Mouse (Mus musculus) embryo, embryonic 10 days (tissue): ENCODE measurements around the gene Hsbp1.

ENCODE experiments used
- DNase-seq: peaks from one replicate; pipeline ENCODE4 v3.0.0-alpha.2; 2015; ENCODE audit warnings: low spot score

The Hsbp1 gene

DNA sequence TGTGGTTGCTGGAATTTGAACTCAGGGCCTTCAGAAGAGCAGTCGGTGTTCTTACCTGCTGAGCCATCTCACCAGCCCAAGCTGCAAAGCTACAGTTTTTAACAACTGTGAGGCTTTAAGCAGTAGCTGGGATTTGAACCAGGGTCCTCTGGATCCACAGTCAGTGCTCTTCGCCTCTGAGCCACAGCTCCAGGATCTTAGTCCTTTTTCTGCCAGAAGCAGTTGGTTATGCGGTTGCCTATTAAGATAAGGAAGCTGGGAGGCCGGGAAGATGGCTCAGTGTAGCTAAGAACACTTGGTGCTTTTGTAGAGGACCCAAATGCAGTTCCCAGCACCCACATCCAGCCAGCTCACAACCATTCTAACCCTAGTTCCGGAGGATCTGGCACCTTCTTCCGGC is 42.7 kb downstream of the Hsbp1 start:
- no peak for DNase-seq

DNA sequence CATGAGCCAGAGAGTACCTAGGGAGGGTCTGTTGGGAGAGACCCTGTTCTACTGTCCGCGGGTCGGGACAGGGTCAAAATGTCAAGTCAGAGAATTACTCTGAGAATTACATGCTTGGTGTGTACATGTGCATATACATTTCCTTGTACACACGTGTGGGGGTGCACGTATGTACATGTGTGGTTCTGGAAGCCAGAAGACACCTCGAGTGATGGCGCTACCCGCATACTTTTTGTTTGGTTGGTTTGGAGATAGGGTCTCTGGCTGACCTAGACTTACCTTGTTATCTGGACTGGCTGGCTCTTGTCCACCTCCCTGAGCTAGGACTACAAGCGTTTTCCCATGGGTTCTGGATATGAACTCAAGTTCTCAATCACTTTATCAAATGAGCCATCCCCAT is 49.8 kb downstream of the Hsbp1 start:
- no peak for DNase-seq

DNA sequence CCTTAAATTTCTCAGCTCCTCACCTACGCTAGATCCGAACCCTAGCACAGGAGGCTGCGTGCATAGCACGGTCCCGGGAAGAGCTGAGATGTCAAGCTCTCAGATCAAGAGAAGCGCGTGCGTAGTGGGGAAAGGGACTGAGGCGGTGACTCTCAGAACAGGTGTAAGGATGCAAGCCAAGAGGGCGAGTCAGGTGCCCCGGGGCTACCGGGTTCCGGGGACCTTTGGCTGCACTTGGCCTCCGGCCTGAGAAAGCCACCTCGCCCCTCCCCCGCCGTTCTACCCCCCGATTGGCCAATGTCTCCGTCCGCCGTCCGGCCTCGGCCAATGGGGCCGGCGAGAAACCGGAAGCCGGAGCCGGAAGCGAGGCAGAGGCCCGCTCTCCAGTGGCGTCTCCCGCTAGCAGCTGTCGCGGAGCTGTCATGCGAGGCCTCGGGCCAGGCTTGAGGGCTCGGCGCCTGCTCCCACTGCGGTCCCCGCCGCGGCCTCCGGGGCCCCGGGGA is 50.3 kb downstream of the Hsbp1 start, which contains the start of gene Mlycd:
TSS of gene Mlycd (plus strand) at position 355 of the 503 bp plus-strand sequence.
- DNase-seq, result peak; percentile 90

DNA sequence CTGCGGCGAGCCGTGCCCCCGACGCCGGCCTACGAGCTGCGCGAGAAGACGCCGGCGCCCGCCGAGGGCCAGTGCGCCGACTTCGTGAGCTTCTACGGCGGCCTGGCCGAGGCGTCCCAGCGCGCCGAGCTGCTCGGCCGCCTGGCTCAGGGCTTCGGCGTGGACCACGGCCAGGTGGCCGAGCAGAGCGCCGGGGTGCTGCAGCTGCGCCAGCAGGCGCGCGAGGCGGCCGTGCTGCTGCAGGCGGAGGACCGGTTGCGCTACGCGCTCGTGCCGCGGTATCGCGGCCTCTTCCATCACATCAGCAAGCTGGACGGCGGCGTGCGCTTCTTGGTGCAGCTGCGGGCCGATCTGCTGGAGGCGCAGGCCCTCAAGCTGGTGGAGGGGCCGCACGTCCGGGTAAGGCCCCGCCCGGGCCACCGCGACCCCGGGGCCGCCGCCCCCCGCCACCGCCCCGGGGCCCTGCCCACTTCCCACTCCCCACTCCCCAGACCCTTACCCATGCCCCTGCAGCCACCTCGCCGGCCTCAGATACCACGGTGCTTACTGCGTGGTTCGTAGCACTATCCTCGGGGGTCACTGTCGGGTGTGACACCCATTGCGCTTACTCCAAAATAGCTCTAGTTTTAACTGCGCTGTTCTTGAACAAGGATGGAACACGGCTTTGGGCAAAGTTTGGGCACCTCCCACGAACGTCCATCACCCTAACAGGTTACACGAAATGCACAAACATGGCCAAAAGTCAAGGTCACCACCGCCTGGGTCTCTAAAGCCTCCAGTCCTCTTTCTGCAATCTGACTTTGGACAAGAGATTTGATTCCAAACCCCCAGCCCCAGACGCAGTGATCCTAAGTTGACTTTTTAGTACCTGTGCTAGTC is 51.0 kb downstream of the Hsbp1 start:
- peak; percentile 46 for DNase-seq
